Mouse (Mus musculus): ENCODE data around the gene Ddo.

Gene Ddo

GRCm38 (mm10) chr10:40651676-40652075, 21.9 kb downstream of the Ddo start:
- in situ Hi-C loops (cut with MboI, MseI) = no loop called here

GRCm38 (mm10) chr10:40665270-40665669, 35.5 kb downstream of the Ddo start:
- in situ Hi-C loops (cut with MboI, MseI) = no loop called here

- in situ Hi-C loops (cut with MboI, MseI) = no loop called here
Observed at GRCm38 (mm10) chr10:40666943-40667342, 37.1 kb downstream of the Ddo start.

DNA sequence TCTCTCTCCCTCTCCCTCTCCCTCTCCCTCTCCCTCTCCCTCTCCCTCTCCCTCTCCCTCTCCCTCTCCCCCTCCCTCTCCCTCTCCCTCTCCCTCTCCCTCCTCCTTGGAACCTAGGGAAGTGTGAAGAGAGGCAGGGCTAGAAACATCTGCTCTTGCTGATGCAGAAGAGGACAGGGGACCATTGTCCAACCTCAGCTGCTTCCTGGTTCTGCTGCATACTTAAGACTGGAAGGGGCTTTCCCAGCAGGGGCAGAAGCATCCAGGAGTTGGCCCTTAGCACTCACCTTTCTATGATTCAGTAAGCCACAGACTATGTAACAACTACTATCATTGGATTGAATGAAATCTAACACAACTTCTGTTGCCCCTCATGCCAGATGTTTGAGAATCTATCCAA, 38.8 kb downstream of the Ddo start:
- in situ Hi-C loops (cut with MboI, MseI) = no loop called here

GRCm38 (mm10) chr10:40672587-40673296, 42.9 kb downstream of the Ddo start:
- in situ Hi-C loops (cut with MboI, MseI) = no loop called here

GRCm38 (mm10) chr10:40673297-40673665, 43.5 kb downstream of the Ddo start:
- in situ Hi-C loops (cut with MboI, MseI) = no loop called here

- in situ Hi-C loops (cut with MboI, MseI) = no loop called here
Observed at GRCm38 (mm10) chr10:40674151-40674550, 44.3 kb downstream of the Ddo start.

DNA sequence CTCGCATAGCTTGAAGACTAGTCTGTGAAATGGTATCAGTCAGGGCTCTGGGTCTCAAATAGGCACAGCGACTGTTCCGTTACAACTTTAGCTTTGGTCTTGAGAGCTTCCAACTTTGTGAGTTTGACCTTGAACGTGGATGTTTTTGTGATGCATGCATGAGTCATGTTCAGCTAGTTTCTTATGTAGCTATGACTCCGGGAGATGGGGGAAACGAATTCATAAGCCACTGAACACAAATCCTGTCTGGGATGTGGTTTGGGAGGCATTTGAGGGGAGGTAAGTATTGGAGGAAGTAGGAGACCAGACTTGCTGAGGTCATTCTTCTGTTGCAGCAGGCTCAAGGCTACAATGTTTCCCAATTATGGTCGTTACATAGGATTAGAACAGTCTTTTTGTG, 46.1 kb downstream of the Ddo start:
- in situ Hi-C loops (cut with MboI, MseI) = no loop called here

DNA sequence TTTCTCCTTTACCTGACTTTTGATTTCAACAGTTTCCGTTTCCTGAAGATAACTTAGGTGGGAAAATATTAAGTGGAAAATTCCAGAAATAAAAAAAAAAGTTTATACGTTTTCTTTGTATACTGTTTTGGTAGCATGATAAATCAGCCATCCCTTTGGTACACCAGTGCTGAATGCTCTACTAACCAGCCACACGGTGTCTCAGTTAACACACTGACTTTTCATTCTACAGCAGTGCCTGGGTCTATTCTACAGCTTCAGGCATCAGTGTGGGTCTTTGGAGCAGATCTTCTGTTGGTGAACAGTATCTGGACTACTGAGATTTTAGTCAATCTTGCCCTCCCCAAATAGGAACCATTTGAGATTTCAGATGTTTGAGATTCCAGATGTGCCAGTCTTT, 48.7 kb downstream of the Ddo start:
- in situ Hi-C loops (cut with MboI, MseI) = no loop called here

GRCm38 (mm10) chr10:40682470-40682869, 52.7 kb downstream of the Ddo start:
- in situ Hi-C loops (cut with MboI, MseI) = no loop called here

DNA sequence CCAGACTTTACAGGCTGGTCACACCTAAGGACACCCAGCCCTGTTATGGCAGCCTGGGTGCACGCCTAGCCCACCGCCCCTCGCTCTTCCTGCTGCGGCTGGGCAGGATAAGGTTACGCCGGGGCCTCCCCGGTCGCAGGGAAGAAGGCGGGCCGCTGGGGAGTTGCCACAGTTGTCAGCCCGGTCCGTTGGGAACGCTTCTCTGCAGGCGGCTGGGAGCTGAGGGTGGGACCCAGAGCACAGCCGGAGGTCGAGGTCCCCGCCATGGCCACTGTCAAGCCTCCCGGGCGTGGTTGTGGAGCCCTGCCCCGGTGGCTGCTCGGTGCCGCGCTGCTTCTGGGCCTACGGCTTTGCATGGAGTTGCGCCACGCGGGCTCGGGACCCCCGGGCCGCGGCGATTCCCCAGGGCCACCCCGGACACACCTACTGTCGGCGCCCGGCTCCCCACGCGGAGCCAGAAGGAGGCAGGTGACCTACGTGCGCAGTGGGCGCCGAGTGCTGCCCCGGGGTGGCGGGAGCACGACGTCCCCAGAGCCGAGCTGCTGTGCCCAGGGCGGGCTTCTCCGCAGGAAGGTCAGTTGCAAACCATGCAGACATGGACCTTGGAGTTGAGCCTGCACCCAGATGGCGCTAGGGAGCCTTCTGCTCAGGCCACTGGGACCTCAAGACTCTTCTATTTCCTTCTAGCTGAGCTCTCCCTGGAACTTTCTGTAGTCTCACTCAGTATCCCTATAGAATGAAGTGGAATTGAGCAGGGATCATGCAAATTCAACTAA, 53.5 kb downstream of the Ddo start, which contains the start of gene Mettl24:
Gene Mettl24, plus strand, starts transcription at position 191 of the 776 bp plus-strand sequence.
- in situ Hi-C loops (cut with MboI, MseI) = no loop called here

DNA sequence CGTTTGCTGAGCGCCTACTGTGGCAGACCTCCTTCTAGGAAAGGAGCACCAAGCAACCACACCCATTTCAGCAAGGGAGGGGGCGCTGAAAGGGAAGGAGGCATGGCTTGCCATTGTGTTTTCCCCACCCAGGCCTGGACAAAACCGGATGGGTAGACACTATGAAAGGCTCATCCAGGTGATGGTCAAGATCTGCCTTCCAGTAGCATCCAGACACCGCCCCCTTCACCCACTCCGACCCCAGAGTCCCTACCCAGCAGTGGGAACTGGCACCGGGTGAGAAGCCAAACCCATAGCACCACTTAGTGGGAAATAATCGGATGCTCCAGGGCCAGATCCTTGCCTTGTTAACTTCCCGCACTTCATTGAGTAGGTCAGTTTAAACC, 54.0 kb downstream of the Ddo start:
- in situ Hi-C loops (cut with MboI, MseI) = no loop called here

DNA sequence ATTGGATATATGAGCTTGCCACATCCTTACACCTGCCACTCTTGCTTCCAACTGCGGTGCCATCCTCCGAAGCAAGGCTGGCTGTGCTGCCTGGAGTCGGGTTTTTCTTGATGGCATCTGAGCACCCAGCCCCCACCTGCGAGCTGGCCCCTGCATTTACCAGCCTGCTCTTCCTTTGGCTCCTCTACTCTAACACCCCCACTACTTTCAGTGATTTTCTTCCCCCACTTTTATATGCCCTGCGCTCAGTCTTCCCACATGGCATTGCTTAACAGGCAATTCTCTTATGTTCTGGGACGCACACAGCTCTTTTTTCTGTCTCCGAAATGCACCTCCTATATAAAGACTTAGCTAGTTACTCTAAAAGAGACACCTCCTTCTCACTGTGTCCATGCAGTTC, 54.5 kb downstream of the Ddo start:
- in situ Hi-C loops (cut with MboI, MseI) = no loop called here

- in situ Hi-C loops (cut with MboI, MseI) = no loop called here
Observed at GRCm38 (mm10) chr10:40685641-40686040, 55.8 kb downstream of the Ddo start.

DNA sequence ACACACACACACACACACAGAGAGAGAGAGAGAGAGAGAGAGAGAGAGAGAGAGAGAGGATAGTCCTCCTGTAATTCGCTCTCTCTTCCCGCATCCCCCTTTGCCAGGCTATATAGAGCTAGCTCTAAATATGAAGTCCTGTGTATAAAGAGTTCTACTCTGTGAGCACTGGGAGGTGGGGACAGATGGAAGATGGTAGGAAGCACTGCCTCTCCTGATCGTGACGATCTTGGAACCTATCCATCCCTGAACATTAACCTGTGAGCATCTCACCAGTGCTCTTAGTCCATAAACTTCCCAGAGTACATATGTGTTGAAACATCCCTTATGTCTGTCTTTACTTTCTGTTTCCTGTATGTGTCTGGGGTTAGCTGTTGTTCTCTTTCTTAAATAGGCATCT, 57.2 kb downstream of the Ddo start:
- in situ Hi-C loops (cut with MboI, MseI) = no loop called here

GRCm38 (mm10) chr10:40687407-40687806, 57.6 kb downstream of the Ddo start:
- in situ Hi-C loops (cut with MboI, MseI) = no loop called here

DNA sequence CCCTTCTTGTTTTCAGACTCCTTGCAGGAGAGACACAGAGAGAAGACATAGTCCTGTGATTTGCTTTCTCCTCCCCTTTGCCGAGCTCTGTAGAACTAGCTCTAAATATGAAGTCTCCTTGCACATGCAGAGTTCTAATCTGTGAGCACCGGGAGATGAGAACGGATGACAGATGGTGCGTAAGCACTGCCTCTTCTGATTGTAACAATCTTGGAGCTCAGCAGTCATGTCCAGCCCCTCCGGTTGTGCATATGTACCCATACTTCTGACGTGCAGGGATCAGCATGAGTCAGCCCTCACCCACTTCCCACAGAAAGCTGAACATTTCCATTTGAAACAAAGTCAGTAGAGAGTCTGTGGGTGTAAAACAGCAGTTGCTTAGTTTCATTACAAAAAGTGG, 58.5 kb downstream of the Ddo start:
- in situ Hi-C loops (cut with MboI, MseI) = no loop called here

GRCm38 (mm10) chr10:40688873-40689272, 59.1 kb downstream of the Ddo start:
- in situ Hi-C loops (cut with MboI, MseI) = no loop called here

GRCm38 (mm10) chr10:40698652-40699051, 68.8 kb downstream of the Ddo start:
- in situ Hi-C loops (cut with MboI, MseI) = no loop called here

DNA sequence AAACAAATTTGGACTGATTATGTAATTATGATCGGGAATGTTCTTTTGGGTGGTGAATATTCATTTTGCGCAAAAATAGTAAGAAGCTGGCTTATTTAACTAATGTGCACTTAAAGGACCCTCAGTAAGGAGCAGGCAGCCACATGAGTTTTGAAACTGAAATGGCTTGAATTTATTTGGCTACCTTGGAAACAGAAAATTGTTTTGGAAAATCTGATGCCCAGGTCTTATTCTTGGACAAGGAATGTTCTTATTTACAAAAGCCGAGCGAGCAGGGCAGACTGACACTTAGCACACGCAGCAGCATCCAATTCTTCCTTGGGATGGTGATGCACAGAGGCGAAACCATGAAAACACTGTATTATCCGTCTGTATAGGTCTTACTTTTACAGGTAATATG, 81.3 kb downstream of the Ddo start:
- in situ Hi-C loops (cut with MboI, MseI) = no loop called here

DNA sequence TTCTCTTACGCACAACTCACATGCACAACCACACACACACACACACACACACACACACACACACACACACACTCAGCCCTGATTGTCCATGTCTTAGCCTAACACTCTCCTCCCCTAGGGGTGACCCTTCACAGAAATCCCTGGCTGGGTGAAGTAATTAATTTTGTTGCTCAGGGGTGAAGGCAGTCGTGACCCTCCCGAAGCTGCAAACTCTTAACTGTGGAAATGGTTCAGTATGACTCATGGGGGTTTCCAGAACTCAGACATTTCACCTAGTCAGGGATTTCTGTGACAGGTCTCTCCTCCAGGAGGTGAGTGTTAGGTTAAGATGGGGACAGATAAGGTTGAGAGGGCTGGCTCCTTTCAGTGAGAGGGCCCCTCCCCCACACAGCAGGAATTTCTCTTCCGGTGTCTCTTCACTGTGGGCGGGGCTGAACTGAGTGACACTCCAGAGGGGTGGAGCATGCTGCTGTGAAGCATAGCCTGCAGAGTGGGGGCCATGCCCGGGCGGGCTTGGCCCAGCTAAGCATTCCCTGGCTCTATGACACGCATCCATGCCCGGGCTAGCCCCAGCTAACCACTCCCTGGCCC, 83.3 kb downstream of the Ddo start:
- in situ Hi-C loops (cut with MboI, MseI) = no loop called here

DNA sequence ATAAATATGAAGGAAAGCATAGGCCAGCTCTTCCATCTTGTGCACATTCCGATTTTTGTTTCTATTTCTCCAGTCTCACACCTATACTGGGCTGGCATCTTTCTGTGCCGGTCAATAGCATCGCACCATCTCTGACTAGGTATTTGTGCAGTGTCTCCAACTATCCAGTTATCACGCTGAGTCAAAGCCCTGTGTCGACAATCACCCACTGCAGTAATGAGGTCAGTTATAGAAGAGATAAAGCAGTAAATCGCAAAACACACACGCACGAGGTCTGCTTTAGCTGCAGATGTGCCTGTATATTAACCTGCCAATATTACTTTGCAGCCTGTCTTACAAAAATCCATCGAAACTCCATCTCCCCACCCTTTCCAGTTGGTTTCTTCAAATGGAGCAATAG, 84.0 kb downstream of the Ddo start:
- in situ Hi-C loops (cut with MboI, MseI) = no loop called here

- in situ Hi-C loops (cut with MboI, MseI) = no loop called here
Observed at GRCm38 (mm10) chr10:40715151-40715550, 85.3 kb downstream of the Ddo start.
